Mouse (Mus musculus) thymus, postnatal 36 days (tissue): ENCODE results near the gene Zfp811.

ENCODE experiments used
- DNase-seq, 2 experiments: peaks; one replicate each; pipeline ENCODE4 v3.0.0; 2022; ENCODE audit warnings: mixed read lengths in 2 of 2

Gene Zfp811

GRCm38 (mm10) chr17:32752813-32753360 lies 56.8 kb downstream of the Zfp811 start:
- DNase-seq, result no peak

GRCm38 (mm10) chr17:32750611-32751010 lies 59.1 kb downstream of the Zfp811 start:
- no peak for DNase-seq
